Mouse (Mus musculus) midbrain, embryonic 10.5 days (tissue): ENCODE measurements at regions not wholly inside any gene's neighbourhood (a gene's known extent, or its start where the extent isn't known, plus 50 kb on each side); places are given as distances from the start of the nearest gene placed in this dataset.

Experiments
- DNase-seq: peaks from one replicate; pipeline ENCODE4 v3.0.0-alpha.2; 2017; ENCODE audit warnings: low spot score
- H3K27ac ChIP-seq: fragments of 300-500 bp; sonication (generic); replicated peaks from 2 replicates; pipeline ENCODE4 v1.5.1; 2016; ENCODE audit warnings: mild to moderate bottlenecking
- H3K27me3 ChIP-seq: fragments of 300-500 bp; sonication (generic); 2 replicates; pipeline ENCODE4 v1.6.1; 2016; ENCODE audit warnings: low read depth, mild to moderate bottlenecking; ENCODE audit not compliant: poor library complexity, severe bottlenecking
- H3K36me3 ChIP-seq: fragments of 300-500 bp; sonication (generic); 2 replicates; pipeline ENCODE4 v1.6.1; 2016; ENCODE audit warnings: mild to moderate bottlenecking, moderate library complexity
- H3K4me1 ChIP-seq: fragments of 300-500 bp; sonication (generic); 2 replicates; pipeline ENCODE4 v1.6.1; 2016
- H3K4me3 ChIP-seq: fragments of 300-500 bp; sonication (generic); 2 replicates; pipeline ENCODE4 v1.5.1; 2016; ENCODE audit warnings: mild to moderate bottlenecking, moderate library complexity
- H3K9me3 ChIP-seq: fragments of 300-500 bp; sonication (generic); replicated peaks from 2 replicates; pipeline ENCODE4 v1.6.1; 2016; ENCODE audit warnings: mild to moderate bottlenecking
- WGBS: fragments of 180-500 bp; shearing (Covaris S2); methylation state at CpG from one replicate; pipeline ENCODE4 v1.1.7; 2016; 5-methylcytosine and 5-hydroxymethylcytosine counted together

DNA sequence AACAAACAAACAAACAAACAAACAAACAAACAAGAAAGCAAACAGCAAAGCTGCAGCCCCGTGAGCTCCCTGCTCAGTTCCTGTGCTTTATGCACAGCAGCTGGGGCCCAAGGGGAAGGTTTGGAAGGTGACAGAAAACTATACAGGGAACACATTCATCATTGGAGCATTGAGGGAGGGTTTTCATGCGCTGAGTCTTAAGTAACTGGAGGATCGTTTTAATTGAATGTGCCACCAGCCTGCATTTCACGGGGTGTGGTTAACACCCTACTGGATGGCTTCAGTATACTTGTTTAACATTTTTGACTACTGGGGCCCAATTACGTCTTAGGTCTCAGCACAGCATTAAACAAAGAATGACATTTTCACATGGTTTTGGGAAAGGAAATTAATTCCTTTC lies 331.9 kb upstream of the Prkcq start:
- no peak for DNase-seq
- Histone ChIP-seq H3K36me3 (no peaks in the 10 kb centered on the region), H3K9me3 (no peaks in the 10 kb centered on the region), H3K27ac (no peak overlapping the region), H3K4me3 (no peak overlapping the region), H3K4me1 (no peaks in the 10 kb centered on the region), H3K27me3 (no peaks in the 10 kb centered on the region)
- WGBS = 86% methylated on average over 5 of the region's 5 CpGs

DNA sequence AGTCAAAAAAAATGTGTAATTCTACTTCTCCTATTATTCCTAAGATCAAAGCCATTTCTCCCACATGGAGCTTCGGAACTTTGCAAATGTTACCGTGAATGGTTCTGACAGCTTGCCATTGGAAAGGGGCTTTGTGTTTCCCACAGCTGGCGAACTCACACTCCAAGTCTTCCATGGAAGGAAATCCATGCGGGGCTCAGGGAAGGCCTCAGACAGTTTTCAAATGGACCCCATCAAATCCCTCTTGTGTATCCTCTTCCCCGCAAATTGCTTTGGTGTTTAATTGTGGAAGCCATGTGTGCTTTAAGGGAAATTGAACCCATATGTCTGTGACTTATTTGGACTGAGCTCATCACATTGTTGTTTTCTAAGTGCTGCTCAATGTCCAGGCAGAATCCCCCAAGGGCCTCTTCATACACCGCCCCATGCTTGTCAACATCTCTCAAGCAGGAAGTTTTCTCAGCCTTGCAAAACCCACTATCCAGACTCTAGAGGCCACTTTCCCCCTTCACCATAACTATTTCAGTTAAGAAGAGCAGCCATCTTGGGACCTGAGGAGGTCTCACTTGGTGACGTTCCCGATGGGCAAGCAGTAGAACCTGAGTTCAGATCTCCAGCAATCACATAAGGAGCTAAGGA lies 310.1 kb upstream of the Prkcq start:
- no peak overlapping the region for H3K27ac ChIP-seq
- H3K4me1 ChIP-seq = no peaks in the 10 kb centered on the region
- no peaks in the 10 kb centered on the region for H3K36me3 ChIP-seq
- WGBS = 79% methylated on average over 8 of the region's 8 CpGs
- H3K4me3 ChIP-seq = no peak overlapping the region
- H3K27me3 ChIP-seq = no peaks in the 10 kb centered on the region
- DNase-seq = no peak
- H3K9me3 ChIP-seq = no peaks in the 10 kb centered on the region

DNA sequence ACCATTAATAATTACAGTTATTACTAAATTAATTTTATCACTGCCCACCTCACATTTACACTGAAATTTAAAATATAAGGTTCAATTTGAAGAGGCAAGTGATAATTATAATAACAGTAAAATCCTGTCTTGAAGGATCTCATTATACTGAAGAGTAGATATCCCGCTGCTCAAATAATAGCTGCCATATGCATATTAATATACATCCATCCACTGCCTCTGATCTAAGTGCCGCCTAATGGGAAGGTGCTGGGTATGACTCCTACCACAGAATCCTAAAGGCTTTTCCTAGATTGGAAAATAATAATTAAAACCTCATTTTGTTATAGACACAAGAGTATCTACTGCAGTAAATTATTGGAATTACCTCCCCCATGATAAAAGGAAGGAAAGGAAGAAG lies 307.5 kb upstream of the Prkcq start:
- Histone ChIP-seq H3K4me1 (no peaks in the 10 kb centered on the region), H3K36me3 (no peaks in the 10 kb centered on the region), H3K27me3 (no peaks in the 10 kb centered on the region), H3K4me3 (no peak overlapping the region), H3K9me3 (no peaks in the 10 kb centered on the region), H3K27ac (no peak overlapping the region)
- no peak for DNase-seq
- 87% methylated on average over 2 of the region's 2 CpGs for WGBS

DNA sequence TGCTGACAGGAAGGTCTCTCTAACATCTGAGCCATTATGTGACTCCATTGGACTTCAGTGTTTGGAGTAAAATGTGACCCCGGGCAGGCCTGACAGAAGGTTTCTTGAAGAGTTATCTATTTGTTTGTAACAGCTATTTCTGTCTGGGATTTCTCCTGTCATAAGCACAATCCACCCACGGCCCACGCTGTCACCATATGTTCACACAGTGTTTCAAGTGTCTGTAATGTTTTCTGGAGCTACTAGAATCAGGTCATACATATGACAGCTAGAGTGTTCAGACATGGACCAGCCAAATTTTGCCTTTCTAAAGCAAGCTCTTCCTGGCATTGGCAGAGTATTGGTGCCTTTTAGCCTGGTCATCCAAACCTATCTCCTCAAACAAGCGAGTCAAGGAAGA lies 297.6 kb upstream of the Prkcq start:
- no peak overlapping the region for H3K4me3 ChIP-seq
- H3K4me1 ChIP-seq = no peaks in the 10 kb centered on the region
- DNase-seq = no peak
- no peaks in the 10 kb centered on the region for H3K27me3 ChIP-seq
- no peaks in the 10 kb centered on the region for H3K9me3 ChIP-seq
- no peaks in the 10 kb centered on the region for H3K36me3 ChIP-seq
- WGBS = 91% methylated on average over 4 of the region's 4 CpGs
- H3K27ac ChIP-seq = no peak overlapping the region

DNA sequence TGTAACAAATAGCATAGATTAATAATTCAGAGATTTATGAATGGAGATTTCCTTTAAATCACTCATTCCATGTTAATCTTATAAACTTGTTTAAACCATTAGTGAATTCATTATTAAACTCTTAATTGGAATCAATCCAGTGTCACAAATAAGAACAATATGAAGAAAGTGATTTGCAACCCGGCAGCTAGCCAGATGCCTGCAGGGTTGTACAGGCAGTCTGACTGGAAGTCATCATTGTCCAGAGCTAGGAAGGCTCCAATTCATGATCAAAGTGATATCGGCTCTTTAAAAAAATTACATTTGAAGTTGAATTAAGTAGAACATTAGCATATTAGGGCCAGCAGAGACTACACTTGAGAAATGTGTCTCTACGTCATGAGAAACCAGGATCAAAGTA lies 270.0 kb upstream of the Prkcq start:
- H3K4me3 ChIP-seq = no peak overlapping the region
- WGBS = 91% methylated on average over 3 of the region's 3 CpGs
- no peaks in the 10 kb centered on the region for H3K27me3 ChIP-seq
- no peaks in the 10 kb centered on the region for H3K36me3 ChIP-seq
- H3K4me1 ChIP-seq = no peaks in the 10 kb centered on the region
- H3K27ac ChIP-seq = no peak overlapping the region
- no peak for DNase-seq
- no peaks in the 10 kb centered on the region for H3K9me3 ChIP-seq

DNA sequence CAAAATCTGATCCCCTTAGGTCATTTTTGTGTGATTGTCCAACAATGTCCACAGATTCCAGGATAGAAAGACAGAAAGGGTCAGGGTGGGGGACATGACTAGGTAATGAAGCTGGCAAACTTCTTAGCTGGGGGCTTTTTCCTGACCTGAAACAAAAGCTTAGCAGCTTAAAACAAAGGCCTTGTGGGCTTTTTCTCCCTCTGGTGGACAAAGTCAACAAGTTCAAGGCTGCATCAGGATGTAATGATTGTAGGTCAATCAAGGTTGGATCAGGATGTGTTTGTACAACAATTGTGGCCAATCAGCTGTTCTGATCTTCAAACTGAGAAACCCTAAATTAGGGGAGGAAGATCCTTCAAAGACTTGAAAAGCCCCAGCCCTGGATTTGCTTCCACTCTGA lies 252.0 kb upstream of the Prkcq start:
- DNase-seq = no peak
- no peak overlapping the region for H3K4me3 ChIP-seq
- H3K4me1 ChIP-seq = peaks cover 11% of the 10 kb centered on the region
- no peak overlapping the region for H3K27ac ChIP-seq
- no peaks in the 10 kb centered on the region for H3K9me3 ChIP-seq
- no peaks in the 10 kb centered on the region for H3K36me3 ChIP-seq
- H3K27me3 ChIP-seq = no peaks in the 10 kb centered on the region

DNA sequence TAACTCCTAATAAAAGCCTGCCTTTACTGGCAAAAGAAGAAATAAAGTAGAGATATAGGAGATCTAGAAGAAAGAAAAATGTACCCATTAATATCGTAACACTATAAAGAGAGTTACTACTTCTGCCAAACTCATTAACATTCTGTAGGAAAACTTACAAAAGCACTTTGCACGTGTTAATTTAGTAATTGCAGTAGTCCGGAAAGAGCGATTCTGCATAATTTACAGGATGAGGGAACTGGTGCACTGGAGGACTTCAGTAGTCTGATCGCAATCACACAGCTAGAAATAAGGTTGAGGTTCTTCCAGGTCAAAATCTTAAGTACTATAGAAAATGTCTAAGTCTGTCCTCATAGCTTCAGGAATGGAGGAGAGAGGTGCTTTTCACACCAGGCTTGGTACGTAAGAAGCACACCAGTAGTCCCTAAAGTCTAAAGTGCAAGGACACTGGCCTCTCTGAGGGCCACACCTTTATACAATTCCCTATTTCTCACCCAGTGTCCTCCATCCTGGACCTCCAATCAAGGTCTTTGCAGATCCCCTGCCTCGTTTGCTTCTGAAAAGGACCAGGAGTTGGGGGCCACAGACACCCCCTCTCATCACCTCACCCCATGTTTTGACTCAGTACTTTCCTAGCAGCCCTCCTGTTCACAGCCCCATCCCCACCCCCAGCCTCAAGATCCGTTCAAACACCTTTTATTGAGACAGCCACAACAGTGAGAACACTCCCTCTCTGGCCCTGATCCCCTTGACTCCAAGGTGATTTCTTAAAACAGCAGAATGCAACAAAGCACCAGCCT lies 251.0 kb upstream of the Prkcq start:
- Histone ChIP-seq H3K9me3 (no peaks in the 10 kb centered on the region), H3K4me3 (no peak overlapping the region), H3K4me1 (peaks cover 17% of the 10 kb centered on the region), H3K27me3 (no peaks in the 10 kb centered on the region), H3K36me3 (no peaks in the 10 kb centered on the region), H3K27ac (no peak overlapping the region)
- WGBS = 66% methylated on average over 8 of the region's 8 CpGs
- DNase-seq = no peak

DNA sequence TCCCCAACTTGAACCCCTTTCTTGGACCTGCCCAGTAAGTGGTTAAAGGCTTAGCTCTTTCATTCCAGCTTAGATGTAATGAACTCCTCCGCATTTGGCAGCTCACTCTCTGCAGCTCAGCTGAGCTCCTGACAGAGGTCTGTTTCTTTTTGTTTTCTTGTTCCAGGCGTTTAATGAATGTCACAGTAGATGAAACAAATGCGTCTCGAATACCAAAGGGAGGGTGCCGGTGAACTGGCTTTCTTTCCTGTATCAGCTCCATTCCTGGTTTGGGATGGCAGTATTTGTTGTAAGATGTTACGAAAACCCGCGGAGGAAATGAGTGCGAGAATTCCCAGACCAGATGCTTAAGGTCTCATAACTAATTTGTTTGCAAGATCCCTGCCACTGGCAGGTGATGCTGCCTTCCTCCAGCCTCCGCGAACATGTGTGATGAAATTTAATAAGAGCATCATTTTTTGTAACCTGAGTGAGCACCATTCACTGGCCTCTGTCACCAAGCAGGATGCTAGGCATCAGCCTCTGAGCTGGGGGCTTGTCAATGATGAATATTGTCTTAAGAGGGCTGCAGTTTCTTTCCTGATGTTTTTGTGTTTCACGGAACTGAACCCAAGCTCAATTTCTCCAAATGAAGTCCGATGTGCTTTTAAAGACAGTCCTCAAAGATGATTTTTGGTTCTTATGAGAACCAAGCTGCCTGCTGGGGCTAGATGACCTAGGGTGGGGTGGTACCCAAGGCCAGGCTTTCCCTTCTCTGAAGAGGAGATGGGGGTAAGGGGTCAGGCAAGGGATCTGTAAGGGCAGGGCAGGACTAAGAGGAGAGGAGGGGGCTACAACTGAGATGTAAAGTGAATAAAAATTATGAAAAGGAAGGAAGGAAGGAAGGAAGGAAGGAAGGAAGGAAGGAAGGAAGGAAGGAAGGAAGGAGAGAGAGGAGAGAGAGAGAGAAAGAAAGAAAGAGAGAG lies 250.1 kb upstream of the Prkcq start:
- H3K4me1 ChIP-seq = peaks cover 17% of the 10 kb centered on the region
- no peaks in the 10 kb centered on the region for H3K9me3 ChIP-seq
- 42% methylated on average over 13 of the region's 13 CpGs for WGBS
- no peak for DNase-seq
- no peaks in the 10 kb centered on the region for H3K27me3 ChIP-seq
- no peaks in the 10 kb centered on the region for H3K36me3 ChIP-seq
- no peak overlapping the region for H3K27ac ChIP-seq
- H3K4me3 ChIP-seq = no peak overlapping the region

DNA sequence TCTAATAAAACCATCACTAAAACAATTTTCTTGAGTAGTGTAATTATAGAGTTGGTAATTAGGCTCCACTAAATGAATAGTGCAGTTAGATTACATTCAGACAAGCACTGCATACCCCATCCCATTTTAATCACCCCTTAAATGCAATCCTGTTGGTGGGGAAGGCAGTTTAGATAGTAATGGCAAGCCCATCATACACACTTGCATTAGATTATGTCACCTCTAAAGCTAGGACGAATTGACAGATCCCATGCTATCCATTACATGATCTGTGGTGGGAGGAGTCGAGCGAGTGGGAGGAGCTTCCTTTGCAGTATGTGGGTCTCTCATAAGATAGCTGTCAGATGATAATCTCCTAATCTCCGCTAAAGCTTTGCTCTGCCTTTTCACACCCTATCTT lies 247.9 kb upstream of the Prkcq start:
- no peaks in the 10 kb centered on the region for H3K36me3 ChIP-seq
- H3K27ac ChIP-seq = no peak overlapping the region
- no peaks in the 10 kb centered on the region for H3K27me3 ChIP-seq
- H3K9me3 ChIP-seq = no peaks in the 10 kb centered on the region
- no peak overlapping the region for H3K4me3 ChIP-seq
- no peak for DNase-seq
- 84% methylated on average over 4 of the region's 4 CpGs for WGBS
- H3K4me1 ChIP-seq = peaks cover 17% of the 10 kb centered on the region

DNA sequence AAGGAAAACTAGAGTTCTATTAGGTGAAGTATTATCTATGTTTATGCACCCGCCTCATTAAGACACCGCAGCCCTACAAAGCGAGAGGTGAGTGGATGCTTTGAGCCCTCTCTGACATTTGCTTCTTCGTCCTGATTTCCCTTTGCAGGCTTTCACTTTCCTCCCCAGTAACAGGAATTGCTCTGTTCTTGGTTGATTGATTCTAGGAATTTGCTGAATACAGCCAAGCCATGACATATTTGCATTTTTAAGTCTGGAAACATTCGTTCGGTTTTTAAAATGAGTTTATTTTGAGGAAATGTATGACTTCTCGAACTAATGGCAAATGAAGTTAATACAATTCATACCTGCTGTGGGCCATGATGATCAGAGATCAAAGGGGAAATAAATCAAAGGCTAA lies 246.5 kb upstream of the Prkcq start:
- whole genome bisulfite sequencing = 69% methylated on average over 7 of the region's 7 CpGs
- DNase-seq = no peak
- H3K36me3 ChIP-seq = no peaks in the 10 kb centered on the region
- H3K4me1 ChIP-seq = peaks cover 17% of the 10 kb centered on the region
- H3K27me3 ChIP-seq = no peaks in the 10 kb centered on the region
- no peak overlapping the region for H3K4me3 ChIP-seq
- H3K9me3 ChIP-seq = no peaks in the 10 kb centered on the region
- H3K27ac ChIP-seq = no peak overlapping the region

DNA sequence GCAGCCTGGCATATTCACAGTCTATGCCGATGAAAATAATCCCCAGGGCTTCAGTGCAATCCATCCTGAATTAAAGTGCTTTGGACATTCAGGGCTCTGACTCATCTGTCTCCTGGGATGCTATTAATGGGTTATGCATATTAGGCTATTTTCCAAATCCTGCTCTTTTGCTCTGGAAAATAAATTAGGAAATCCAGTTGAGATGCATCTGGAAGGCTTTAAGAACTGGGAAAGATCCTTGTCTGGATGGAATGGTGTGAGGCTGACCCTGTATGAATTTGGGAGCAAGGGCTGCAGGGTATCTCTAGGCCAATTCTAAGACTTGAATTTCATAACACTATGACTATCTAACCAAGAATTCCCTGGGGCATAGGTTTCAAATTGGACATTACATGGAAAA lies 234.5 kb upstream of the Prkcq start:
- Histone ChIP-seq H3K4me3 (no peak overlapping the region), H3K36me3 (no peaks in the 10 kb centered on the region), H3K27me3 (no peaks in the 10 kb centered on the region), H3K9me3 (no peaks in the 10 kb centered on the region), H3K4me1 (no peaks in the 10 kb centered on the region), H3K27ac (no peak overlapping the region)
- no peak for DNase-seq
- WGBS = 81% methylated on average over 1 of the region's 1 CpGs

DNA sequence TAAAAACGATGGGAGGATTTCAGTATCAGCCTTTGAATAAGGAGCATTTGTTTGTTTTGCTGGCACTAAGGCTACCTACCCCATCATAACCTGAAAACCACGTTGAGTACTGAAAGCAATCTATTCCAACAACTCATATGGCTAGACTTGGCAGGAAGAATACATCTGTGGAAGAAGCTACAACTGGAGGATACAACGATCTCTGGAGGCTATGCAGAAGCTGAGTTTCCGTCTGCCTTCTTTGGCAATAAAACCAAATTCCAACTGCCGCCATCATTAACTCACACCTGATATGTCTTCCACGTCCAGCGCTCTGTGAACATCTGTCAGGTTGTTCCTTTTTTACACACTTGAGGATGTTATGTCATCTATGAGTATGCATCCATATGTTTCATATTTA lies 206.7 kb upstream of the Prkcq start:
- DNase-seq = no peak
- H3K27ac ChIP-seq = no peak overlapping the region
- no peaks in the 10 kb centered on the region for H3K36me3 ChIP-seq
- H3K9me3 ChIP-seq = no peaks in the 10 kb centered on the region
- WGBS = 88% methylated on average over 7 of the region's 7 CpGs
- H3K4me3 ChIP-seq = no peak overlapping the region
- H3K27me3 ChIP-seq = no peaks in the 10 kb centered on the region
- peaks cover 3% of the 10 kb centered on the region; the same call in 1 of the 2 replicates for H3K4me1 ChIP-seq

DNA sequence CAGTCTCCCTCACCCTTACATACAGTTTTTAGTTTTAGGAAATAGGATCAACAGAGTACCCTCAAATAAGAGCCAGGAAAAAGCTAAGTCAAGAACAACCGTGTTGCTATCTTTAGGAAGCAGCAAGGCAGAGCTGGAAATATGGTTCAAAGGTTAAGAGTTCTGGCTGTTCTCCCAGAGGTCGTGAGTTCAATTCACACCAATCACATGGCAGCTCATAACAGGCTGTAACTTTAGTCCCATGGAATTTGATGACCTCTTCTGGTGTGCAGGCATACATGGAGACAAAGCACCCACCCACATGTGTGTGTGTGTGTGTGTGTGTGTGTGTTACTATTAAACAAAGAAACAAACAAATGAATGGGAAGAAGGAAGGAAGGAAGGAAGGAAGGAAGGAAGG lies 205.0 kb upstream of the Prkcq start:
- no peak for DNase-seq
- no peaks in the 10 kb centered on the region for H3K9me3 ChIP-seq
- no peak overlapping the region for H3K4me3 ChIP-seq
- WGBS = 82% methylated on average over 2 of the region's 2 CpGs
- no peaks in the 10 kb centered on the region for H3K36me3 ChIP-seq
- no peak overlapping the region for H3K27ac ChIP-seq
- H3K4me1 ChIP-seq = peaks cover 3% of the 10 kb centered on the region; the same call in 1 of the 2 replicates
- H3K27me3 ChIP-seq = no peaks in the 10 kb centered on the region
